Mouse (Mus musculus): ENCODE results near the gene Ccdc138. TPM values are rescaled to one million over a fixed set of nuclear protein-coding genes. Genes with fewer than 3 reads are reported as not detected.

The Ccdc138 gene
- polyA plus RNA-seq (2011; ENCODE audit: insufficient read depth, insufficient read length, low read depth, missing spikeins) = 19.3 TPM in 2 replicates

- peak within 1 kb of the TSS; percentile 72 for H3K27ac ChIP-seq (ENCODE audit: insufficient read depth, low read length)
- TF ChIP-seq CTCF (IDR thresholded peaks at IDR 0.05; ENCODE audit: low read depth, low read length) (no peak), POLR2A (IDR thresholded peaks at IDR 0.05; ENCODE audit: insufficient read depth, low read length) (no peak), EP300 (IDR thresholded peaks at IDR 0.05; ENCODE audit: insufficient read depth, low read depth, low read length) (no peak)
- H3K4me1 ChIP-seq (ENCODE audit: control insufficient read depth, insufficient read depth, low read length) = peaks cover 2% of the 10 kb centered on the region
- no peaks in the 10 kb centered on the region for H3K9me3 ChIP-seq (replicated peaks; ENCODE audit: control insufficient read depth, insufficient read depth, low read length, poor library complexity, severe bottlenecking)
- no peaks in the 10 kb centered on the region for H3K27me3 ChIP-seq (ENCODE audit: control insufficient read depth, insufficient read depth, low read length, poor library complexity, severe bottlenecking)
- peaks cover 12% of the 10 kb centered on the region for H3K36me3 ChIP-seq (ENCODE audit: control insufficient read depth, insufficient read depth, low read length, poor library complexity, severe bottlenecking)
- peak within 1 kb of the TSS; percentile 79 for H3K4me3 ChIP-seq (ENCODE audit: low read depth, low read length)
- peak within 1 kb of the TSS; percentile 77 for H3K9ac ChIP-seq (ENCODE audit: low read depth, poor library complexity, severe bottlenecking)
Measured at GRCm38 (mm10) chr10:58497320-58498284, at the start of gene Ccdc138. Ccdc138 (plus strand) TSS chr10:58497948.

GRCm38 (mm10) chr10:58451575-58451974, 46.2 kb upstream of the Ccdc138 start:
- H3K27me3 ChIP-seq (ENCODE audit: control insufficient read depth, insufficient read depth, low read length, poor library complexity, severe bottlenecking) = no peaks in the 10 kb centered on the region
- no peak for TF ChIP-seq CTCF (IDR thresholded peaks at IDR 0.05; ENCODE audit: low read depth, low read length)
- no peak for TF ChIP-seq EP300 (IDR thresholded peaks at IDR 0.05; ENCODE audit: insufficient read depth, low read depth, low read length)
- TF ChIP-seq POLR2A (IDR thresholded peaks at IDR 0.05; ENCODE audit: insufficient read depth, low read length) = no peak

GRCm38 (mm10) chr10:58452185-58452584, 45.6 kb upstream of the Ccdc138 start:
- no peak overlapping the region for H3K9ac ChIP-seq (ENCODE audit: low read depth, poor library complexity, severe bottlenecking)
- H3K27ac ChIP-seq (ENCODE audit: insufficient read depth, low read length) = no peak overlapping the region
- no peak overlapping the region for H3K4me3 ChIP-seq (ENCODE audit: low read depth, low read length)
- no peak for TF ChIP-seq POLR2A (IDR thresholded peaks at IDR 0.05; ENCODE audit: insufficient read depth, low read length)
- no peak for TF ChIP-seq EP300 (IDR thresholded peaks at IDR 0.05; ENCODE audit: insufficient read depth, low read depth, low read length)
- TF ChIP-seq CTCF (IDR thresholded peaks at IDR 0.05; ENCODE audit: low read depth, low read length) = no peak
- H3K27me3 ChIP-seq (ENCODE audit: control insufficient read depth, insufficient read depth, low read length, poor library complexity, severe bottlenecking) = no peaks in the 10 kb centered on the region
- no peaks in the 10 kb centered on the region for H3K4me1 ChIP-seq (ENCODE audit: control insufficient read depth, insufficient read depth, low read length)
- no peaks in the 10 kb centered on the region for H3K9me3 ChIP-seq (replicated peaks; ENCODE audit: control insufficient read depth, insufficient read depth, low read length, poor library complexity, severe bottlenecking)
- peaks cover 21% of the 10 kb centered on the region for H3K36me3 ChIP-seq (ENCODE audit: control insufficient read depth, insufficient read depth, low read length, poor library complexity, severe bottlenecking)

More at GRCm38 (mm10) chr10:58451575-58451974, 46.2 kb upstream of the Ccdc138 start:
- Histone ChIP-seq H3K9me3 (replicated peaks; ENCODE audit: control insufficient read depth, insufficient read depth, low read length, poor library complexity, severe bottlenecking) (no peaks in the 10 kb centered on the region), H3K27ac (ENCODE audit: insufficient read depth, low read length) (no peak overlapping the region), H3K4me3 (ENCODE audit: low read depth, low read length) (no peak overlapping the region), H3K36me3 (ENCODE audit: control insufficient read depth, insufficient read depth, low read length, poor library complexity, severe bottlenecking) (peaks cover 21% of the 10 kb centered on the region), H3K9ac (ENCODE audit: low read depth, poor library complexity, severe bottlenecking) (no peak overlapping the region), H3K4me1 (ENCODE audit: control insufficient read depth, insufficient read depth, low read length) (no peaks in the 10 kb centered on the region)

- H3K4me1 ChIP-seq (ENCODE audit: control insufficient read depth, insufficient read depth, low read length) = no peaks in the 10 kb centered on the region
- no peaks in the 10 kb centered on the region for H3K9me3 ChIP-seq (replicated peaks; ENCODE audit: control insufficient read depth, insufficient read depth, low read length, poor library complexity, severe bottlenecking)
- H3K27me3 ChIP-seq (ENCODE audit: control insufficient read depth, insufficient read depth, low read length, poor library complexity, severe bottlenecking) = no peaks in the 10 kb centered on the region
- no peak overlapping the region for H3K27ac ChIP-seq (ENCODE audit: insufficient read depth, low read length)
- TF ChIP-seq EP300 (IDR thresholded peaks at IDR 0.05; ENCODE audit: insufficient read depth, low read depth, low read length) = no peak
- TF ChIP-seq CTCF (IDR thresholded peaks at IDR 0.05; ENCODE audit: low read depth, low read length) = no peak
- TF ChIP-seq POLR2A (IDR thresholded peaks at IDR 0.05; ENCODE audit: insufficient read depth, low read length) = no peak
- no peak overlapping the region for H3K9ac ChIP-seq (ENCODE audit: low read depth, poor library complexity, severe bottlenecking)
- H3K4me3 ChIP-seq (ENCODE audit: low read depth, low read length) = no peak overlapping the region
- H3K36me3 ChIP-seq (ENCODE audit: control insufficient read depth, insufficient read depth, low read length, poor library complexity, severe bottlenecking) = peaks cover 38% of the 10 kb centered on the region
Measured at GRCm38 (mm10) chr10:58459896-58460295, 37.9 kb upstream of the Ccdc138 start.

- no peak for TF ChIP-seq EP300 (IDR thresholded peaks at IDR 0.05; ENCODE audit: insufficient read depth, low read depth, low read length)
- Histone ChIP-seq H3K4me3 (ENCODE audit: low read depth, low read length) (no peak overlapping the region), H3K9ac (ENCODE audit: low read depth, poor library complexity, severe bottlenecking) (no peak overlapping the region), H3K4me1 (ENCODE audit: control insufficient read depth, insufficient read depth, low read length) (no peaks in the 10 kb centered on the region), H3K27me3 (ENCODE audit: control insufficient read depth, insufficient read depth, low read length, poor library complexity, severe bottlenecking) (no peaks in the 10 kb centered on the region), H3K36me3 (ENCODE audit: control insufficient read depth, insufficient read depth, low read length, poor library complexity, severe bottlenecking) (peaks cover 55% of the 10 kb centered on the region), H3K27ac (ENCODE audit: insufficient read depth, low read length) (no peak overlapping the region; the same call in 1 of the 2 replicates), H3K9me3 (replicated peaks; ENCODE audit: control insufficient read depth, insufficient read depth, low read length, poor library complexity, severe bottlenecking) (no peaks in the 10 kb centered on the region)
Measured at GRCm38 (mm10) chr10:58477086-58477755, 20.5 kb upstream of the Ccdc138 start.
